19 mouse cellular contexts compared by ENCODE assay signal in genomic region chr12:52488266-52488975, GRCm38 (mm10). TPM values are rescaled to one million over a fixed set of nuclear protein-coding genes. Genes with fewer than 3 reads are reported as not detected.
DNase-seq lines count a peak whose midpoint lies in the region; ATAC-seq and TF ChIP-seq lines count a peak whose summit lies in the region.
"Had no signal": no experiment of that assay in that cellular context is flagged by ENCODE, and none has a peak within 500 bp of the region (broad histone marks: within the 10 kb centered on the region; RNA-seq: fewer than 3 reads in every experiment).

No protein-coding gene starts in this region.

- no peak for DNase-seq in heart, embryonic 10.5 days (ENCODE audit: low spot score)
- no peak for DNase-seq in heart, postnatal 4 days
- DNase-seq in midbrain, embryonic 11.5 days (ENCODE audit: low spot score, missing footprints): no peak
- no peak for DNase-seq in midbrain, embryonic 10.5 days (ENCODE audit: low spot score)
- DNase-seq in hindbrain, postnatal 0 days (ENCODE audit: low spot score): peak; percentile 30
- no peak for DNase-seq in gastrocnemius, postnatal 14 days
- DNase-seq in kidney, adult 18-20 months: no peak
- DNase-seq in urinary bladder, postnatal 36 days (ENCODE audit: low spot score in 2 of 2): no peak
- DNase-seq: cerebellum, adult 8-10 months; kidney, adult 2 months; kidney, postnatal 36 days; layer of hippocampus, postnatal 36 days; liver, embryonic 13.5 days; lung, postnatal 14 days; thymus, postnatal 14 days had no signal

- no peaks in the 10 kb centered on the region for H3K36me3 ChIP-seq in heart, embryonic 10.5 days
- no peaks in the 10 kb centered on the region for H3K36me3 ChIP-seq in midbrain, embryonic 11.5 days (ENCODE audit: control insufficient read depth, insufficient read depth, low read length)
- no peaks in the 10 kb centered on the region for H3K36me3 ChIP-seq in midbrain, embryonic 10.5 days
- no peaks in the 10 kb centered on the region for H3K36me3 ChIP-seq in hindbrain, postnatal 0 days (ENCODE audit: insufficient read depth, low read length)
- H3K36me3 ChIP-seq: embryonic facial prominence, embryonic 10.5 days; limb, embryonic 10.5 days; liver, embryonic 13.5 days; stomach, embryonic 15.5 days had no signal

- 0 out of 2 replicates have a peak overlapping the region, but pooled peaks have one; percentile 18 for H3K4me3 ChIP-seq in heart, embryonic 10.5 days
- H3K4me3 ChIP-seq in midbrain, embryonic 11.5 days (ENCODE audit: low read depth, low read length): no peak overlapping the region
- H3K4me3 ChIP-seq in midbrain, embryonic 10.5 days: no peak overlapping the region
- H3K4me3 ChIP-seq in hindbrain, postnatal 0 days (ENCODE audit: low read length): no peak overlapping the region
- H3K4me3 ChIP-seq: embryonic facial prominence, embryonic 10.5 days; limb, embryonic 10.5 days; liver, embryonic 13.5 days; stomach, embryonic 15.5 days had no signal

- no peak overlapping the region for H3K4me2 ChIP-seq in midbrain, embryonic 11.5 days
- H3K4me2 ChIP-seq in hindbrain, postnatal 0 days (ENCODE audit: low read depth, low read length): peak overlapping the region; percentile 28; the same call in 1 of the 2 replicates
- H3K4me2 ChIP-seq: liver, embryonic 13.5 days; stomach, embryonic 15.5 days had no signal

- H3K9me3 ChIP-seq in heart, embryonic 10.5 days: no peaks in the 10 kb centered on the region
- H3K9me3 ChIP-seq in midbrain, embryonic 11.5 days (ENCODE audit: control insufficient read depth, low read length): no peaks in the 10 kb centered on the region
- no peaks in the 10 kb centered on the region for H3K9me3 ChIP-seq in midbrain, embryonic 10.5 days (replicated peaks)
- H3K9me3 ChIP-seq in hindbrain, postnatal 0 days (ENCODE audit: low read length): no peaks in the 10 kb centered on the region
- H3K9me3 ChIP-seq: embryonic facial prominence, embryonic 10.5 days; limb, embryonic 10.5 days; liver, embryonic 13.5 days; stomach, embryonic 15.5 days had no signal

- H3K27ac ChIP-seq in heart, embryonic 10.5 days: peak overlapping the region; percentile 29; the same call in 1 of the 2 replicates
- no peak overlapping the region for H3K27ac ChIP-seq in midbrain, embryonic 11.5 days (ENCODE audit: low read depth, low read length)
- no peak overlapping the region; the same call in 1 of the 2 replicates for H3K27ac ChIP-seq in midbrain, embryonic 10.5 days (replicated peaks)
- no peak overlapping the region for H3K27ac ChIP-seq in hindbrain, postnatal 0 days
- H3K27ac ChIP-seq: embryonic facial prominence, embryonic 10.5 days; limb, embryonic 10.5 days; liver, embryonic 13.5 days; stomach, embryonic 15.5 days had no signal

- no peaks in the 10 kb centered on the region for H3K27me3 ChIP-seq in heart, embryonic 10.5 days (ENCODE audit: insufficient read depth, poor library complexity, severe bottlenecking)
- H3K27me3 ChIP-seq in midbrain, embryonic 11.5 days (ENCODE audit: control insufficient read depth, insufficient read depth, low read length): no peaks in the 10 kb centered on the region
- no peaks in the 10 kb centered on the region for H3K27me3 ChIP-seq in midbrain, embryonic 10.5 days (ENCODE audit: low read depth, poor library complexity, severe bottlenecking)
- no peaks in the 10 kb centered on the region for H3K27me3 ChIP-seq in hindbrain, postnatal 0 days (ENCODE audit: insufficient read depth, low read length)
- H3K27me3 ChIP-seq: liver, embryonic 13.5 days; Patski; stomach, embryonic 15.5 days had no signal

- 0 out of 2 replicates have a peak overlapping the region, but pooled peaks have one; percentile 13 for H3K9ac ChIP-seq in midbrain, embryonic 11.5 days (ENCODE audit: low read length)
- H3K9ac ChIP-seq in hindbrain, postnatal 0 days (replicated peaks; ENCODE audit: low read length): no peak overlapping the region
- H3K9ac ChIP-seq: liver, embryonic 13.5 days; stomach, embryonic 15.5 days had no signal

- no peak for ATAC-seq in midbrain, embryonic 11.5 days (ENCODE audit: low FRiP score)
- ATAC-seq in hindbrain, postnatal 0 days: peak; percentile 58; the same call in 1 of the 2 replicates
- ATAC-seq: Patski had no signal

- H3K4me1 ChIP-seq in heart, embryonic 10.5 days: peaks cover 8% of the 10 kb centered on the region
- peaks cover 2% of the 10 kb centered on the region; the same call in 1 of the 2 replicates for H3K4me1 ChIP-seq in midbrain, embryonic 11.5 days (ENCODE audit: control insufficient read depth, insufficient read depth, low read length)
- H3K4me1 ChIP-seq in midbrain, embryonic 10.5 days: peaks cover 6% of the 10 kb centered on the region
- no peaks in the 10 kb centered on the region for H3K4me1 ChIP-seq in hindbrain, postnatal 0 days (ENCODE audit: insufficient read depth, low read length)
- H3K4me1 ChIP-seq: stomach, embryonic 15.5 days had no signal

- intact Hi-C loops in gastrocnemius, postnatal 14 days (cut with DNase I; ENCODE audit: low total_unique reads): no loop called here

- no peak for TF ChIP-seq CTCF in hindbrain, postnatal 0 days (IDR thresholded peaks at IDR 0.05; ENCODE audit: low read depth)

- 32% methylated on average over 15 of the region's 15 CpGs for WGBS in heart, embryonic 10.5 days
- 52% methylated on average over 15 of the region's 15 CpGs for WGBS in midbrain, embryonic 11.5 days
- 62% methylated on average over 15 of the region's 15 CpGs for WGBS in midbrain, embryonic 10.5 days
- 21% methylated on average over 15 of the region's 15 CpGs for WGBS in hindbrain, postnatal 0 days

RNA-seq across cellular contexts. Expression of gene Arhgap5, which starts 15.4 kb away (rescaled TPM):
- polyA plus RNA-seq in heart, embryonic 10.5 days (2016; fragmentation: Nextera tagmentation; extraction: Ambion mirVana): 38.7 and 39.0 TPM in 2 replicates
- 10 to 100 TPM; 81.8 to 84.4 TPM for total RNA-seq in heart, postnatal 4 days (2021)
- polyA plus RNA-seq in midbrain, embryonic 11.5 days (2014; fragmentation: Nextera tagmentation; extraction: Ambion mirVana): 55.7 and 63.1 TPM in 2 replicates
- polyA plus RNA-seq in midbrain, embryonic 10.5 days (2016; fragmentation: Nextera tagmentation; extraction: Ambion mirVana): 44.0 and 44.6 TPM in 2 replicates
- 54.7 and 55.1 TPM in 2 replicates for total RNA-seq in hindbrain, postnatal 0 days (2014; rRNA removed)
- 35.6 and 35.7 TPM in 2 replicates for polyA plus RNA-seq in hindbrain, postnatal 0 days (2015; fragmentation: Nextera tagmentation; extraction: Ambion mirVana)
- 10 to 100 TPM; 29.6 to 30.0 TPM for total RNA-seq in gastrocnemius, postnatal 14 days (2021)
